Mouse (Mus musculus): ENCODE data around the gene Agap2. TPM values are rescaled to one million over a fixed set of nuclear protein-coding genes. Genes with fewer than 3 reads are reported as not detected.

Agap2 gene
- total RNA-seq (2021): 1 to 10 TPM; 1.6 TPM
- long read RNA-seq, experiment 1, partial matches to known transcripts: 1 of 1 reads
- long read RNA-seq, experiment 1, other reads (novel, unspliced or antisense): 0 of 1 reads
- long read RNA-seq, experiment 2: 0 reads

GRCm38 (mm10) chr10:127075080-127075479 lies at the start of gene Agap2:
Gene Agap2 (plus strand): TSS chr10:127075284.
- TF ChIP-seq CTCF (IDR thresholded peaks at IDR 0.05): no peak
- Histone ChIP-seq H3K4me3 (no peak within 1 kb of the TSS), H3K27ac (no peak within 1 kb of the TSS)
- DNase-seq: no peak
- intact Hi-C loops (cut with DNase I): loop anchor here (10.0 kb wide), 1 partner anchor 600 kb away; no protein-coding TSS in a partner anchor

- intact Hi-C loops (cut with DNase I): loop anchor here (1.0 to 2.0 kb wide), 2 partner anchors 44 to 111 kb away; no protein-coding TSS in a partner anchor
These were observed 44.5 kb upstream of the Agap2 start, which contains the start of gene Tsfm for GRCm38 (mm10) chr10:127030336-127031296. Gene Tsfm (minus strand): TSS chr10:127030840.

GRCm38 (mm10) chr10:127033301-127033741 lies 41.8 kb upstream of the Agap2 start:
- DNase-seq: no peak
- Histone ChIP-seq H3K4me3 (no peak overlapping the region), H3K27ac (no peak overlapping the region)
- intact Hi-C loops (cut with DNase I): no loop called here
- no peak for TF ChIP-seq CTCF (IDR thresholded peaks at IDR 0.05)

More at GRCm38 (mm10) chr10:127030336-127031296, 44.5 kb upstream of the Agap2 start, which contains the start of gene Tsfm:
- Histone ChIP-seq H3K4me3 (peak within 1 kb of the TSS; percentile 98), H3K27ac (peak within 1 kb of the TSS; percentile 90)
- no peak; the same call in none of the 2 replicates for TF ChIP-seq CTCF (IDR thresholded peaks at IDR 0.05)
- DNase-seq: peak; percentile 96

GRCm38 (mm10) chr10:127036273-127036672 lies 38.8 kb upstream of the Agap2 start:
- no peak for TF ChIP-seq CTCF (IDR thresholded peaks at IDR 0.05)
- Histone ChIP-seq H3K27ac (no peak overlapping the region), H3K4me3 (no peak overlapping the region)
- intact Hi-C loops (cut with DNase I): no loop called here
- DNase-seq: no peak

GRCm38 (mm10) chr10:127037641-127038040 lies 37.4 kb upstream of the Agap2 start:
- DNase-seq: no peak
- intact Hi-C loops (cut with DNase I): no loop called here
- no peak for TF ChIP-seq CTCF (IDR thresholded peaks at IDR 0.05)

GRCm38 (mm10) chr10:127040569-127041214 lies 34.4 kb upstream of the Agap2 start:
- Histone ChIP-seq H3K4me3 (peak overlapping the region; percentile 89), H3K27ac (peak overlapping the region; percentile 88)
- DNase-seq: no peak
- intact Hi-C loops (cut with DNase I): no loop called here
- no peak for TF ChIP-seq CTCF (IDR thresholded peaks at IDR 0.05)

More at GRCm38 (mm10) chr10:127037641-127038040, 37.4 kb upstream of the Agap2 start:
- no peak overlapping the region for H3K4me3 ChIP-seq
- no peak overlapping the region for H3K27ac ChIP-seq

GRCm38 (mm10) chr10:127041274-127041766 lies 33.8 kb upstream of the Agap2 start, which contains the start of the genes Mettl1 and Eef1akmt3:
Gene Mettl1 (plus strand): TSS chr10:127041414.
Gene Eef1akmt3 (minus strand): TSS chr10:127041513.
- no peak for TF ChIP-seq CTCF (IDR thresholded peaks at IDR 0.05)
- Histone ChIP-seq H3K27ac (peak within 1 kb of the TSS; percentile 88), H3K4me3 (peak within 1 kb of the TSS; percentile 89)
- intact Hi-C loops (cut with DNase I): no loop called here
- peak; percentile 55 for DNase-seq

GRCm38 (mm10) chr10:127041774-127042338 lies 33.2 kb upstream of the Agap2 start:
- peak; percentile 92 for DNase-seq
- TF ChIP-seq CTCF (IDR thresholded peaks at IDR 0.05): no peak
- Histone ChIP-seq H3K27ac (peak overlapping the region; percentile 88), H3K4me3 (peak overlapping the region; percentile 89)
- intact Hi-C loops (cut with DNase I): no loop called here

- intact Hi-C loops (cut with DNase I): no loop called here
These were observed 32.5 kb upstream of the Agap2 start for GRCm38 (mm10) chr10:127042468-127043115.

GRCm38 (mm10) chr10:127043187-127043586 lies 31.9 kb upstream of the Agap2 start:
- TF ChIP-seq CTCF (IDR thresholded peaks at IDR 0.05): no peak
- Histone ChIP-seq H3K27ac (no peak overlapping the region), H3K4me3 (no peak overlapping the region)
- no peak for DNase-seq
- intact Hi-C loops (cut with DNase I): no loop called here

More at GRCm38 (mm10) chr10:127042468-127043115, 32.5 kb upstream of the Agap2 start:
- Histone ChIP-seq H3K4me3 (peak overlapping the region; percentile 89), H3K27ac (peak overlapping the region; percentile 88)
- no peak for TF ChIP-seq CTCF (IDR thresholded peaks at IDR 0.05)
- DNase-seq: no peak

- TF ChIP-seq CTCF (IDR thresholded peaks at IDR 0.05): no peak
- intact Hi-C loops (cut with DNase I): no loop called here
- peak within 1 kb of the TSS; percentile 55 for H3K4me3 ChIP-seq
- H3K27ac ChIP-seq: no peak within 1 kb of the TSS
- no peak for DNase-seq
These were observed 27.1 kb upstream of the Agap2 start, which contains the start of gene Cyp27b1 for GRCm38 (mm10) chr10:127047954-127048353. Gene Cyp27b1 (plus strand): TSS chr10:127048250.

All from gastrocnemius, adult 2 months (tissue).